Mouse (Mus musculus): ENCODE data around the gene Adgrl3.
"Not testable (repeated sequence)": the region's sequence is repeated elsewhere in the genome, so short reads cannot be mapped to it uniquely, and the experiment has no call there.

The Adgrl3 gene

DNA sequence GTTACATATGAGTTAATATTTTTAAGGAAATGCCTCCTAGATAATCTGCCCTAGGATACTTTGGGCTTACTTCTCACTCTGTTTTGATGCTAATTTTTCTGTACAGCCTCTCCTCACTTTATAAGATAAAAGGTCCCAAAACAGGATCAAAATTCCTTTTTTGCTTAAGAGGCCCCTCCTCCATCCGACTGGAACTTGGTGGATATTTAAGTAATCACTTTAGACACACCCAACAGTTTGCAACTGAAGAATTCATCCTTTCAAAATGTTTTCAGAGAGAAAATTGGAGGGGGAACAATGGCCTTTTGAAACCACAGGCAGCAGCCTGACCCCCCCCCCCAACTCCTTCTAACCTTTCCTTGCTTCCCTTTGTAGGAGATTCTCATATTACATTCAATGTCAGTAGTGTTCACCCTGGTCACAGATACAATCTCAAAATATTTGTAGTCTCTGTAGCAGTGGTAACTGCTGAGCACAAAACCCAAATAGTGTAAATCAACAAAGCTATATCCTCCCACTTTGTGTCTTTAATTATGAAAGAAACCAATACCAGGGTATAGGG lies 385.7 kb downstream of the Adgrl3 start:
- no peak for DNase-seq (ENCODE audit: low spot score)

DNA sequence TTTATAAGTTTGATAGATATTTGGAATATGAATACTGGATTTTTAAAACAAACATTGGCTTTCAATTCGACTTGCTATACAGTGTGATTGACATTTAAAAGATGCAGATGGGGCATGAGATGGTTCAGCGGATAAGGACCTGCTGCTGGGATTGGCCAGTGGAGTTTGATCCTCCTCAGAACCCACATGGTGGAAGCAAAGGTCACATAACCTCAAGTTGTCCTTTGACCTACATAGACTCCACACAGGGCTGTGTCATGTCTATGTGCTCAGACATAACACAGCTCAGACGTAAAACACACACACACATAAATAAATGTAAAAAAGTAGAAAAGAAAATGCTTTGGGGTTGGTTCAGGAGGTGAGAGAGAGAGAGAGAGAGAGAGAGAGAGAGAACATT lies 397.4 kb downstream of the Adgrl3 start:
- DNase-seq (ENCODE audit: low spot score) = no peak

DNA sequence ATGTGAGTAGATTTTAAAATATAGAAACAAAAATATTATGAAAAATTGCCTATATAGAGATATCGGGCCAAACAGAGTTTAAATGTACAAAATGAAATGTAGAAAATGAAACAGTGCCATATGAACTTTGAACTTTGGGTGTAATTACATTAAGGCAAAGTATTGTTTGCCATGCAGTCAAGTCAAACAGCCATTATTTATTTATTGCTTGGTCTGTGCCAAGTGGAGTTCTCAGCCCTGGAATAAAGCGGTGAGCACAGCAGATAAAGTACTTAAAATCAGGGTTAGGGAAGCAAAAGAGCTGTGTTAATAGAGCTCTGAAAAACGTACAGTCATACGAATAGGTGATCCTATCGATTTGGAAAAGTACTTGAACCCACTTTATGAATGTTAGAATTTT lies 407.5 kb downstream of the Adgrl3 start:
- peak; percentile 13 for DNase-seq (ENCODE audit: low spot score)

- no peak for DNase-seq (ENCODE audit: low spot score)
These were observed 416.4 kb downstream of the Adgrl3 start for GRCm38 (mm10) chr5:81436375-81436774.

GRCm38 (mm10) chr5:81442150-81442549 lies 422.2 kb downstream of the Adgrl3 start:
- no peak for DNase-seq (ENCODE audit: low spot score)

GRCm38 (mm10) chr5:81465971-81466370 lies 446.0 kb downstream of the Adgrl3 start:
- DNase-seq (ENCODE audit: low spot score) = no peak

GRCm38 (mm10) chr5:81474681-81475080 lies 454.7 kb downstream of the Adgrl3 start:
- no peak for DNase-seq (ENCODE audit: low spot score)

GRCm38 (mm10) chr5:81475406-81475805 lies 455.5 kb downstream of the Adgrl3 start:
- DNase-seq (ENCODE audit: low spot score) = no peak

GRCm38 (mm10) chr5:81475971-81476606 lies 456.2 kb downstream of the Adgrl3 start:
- DNase-seq (ENCODE audit: low spot score) = no peak

DNA sequence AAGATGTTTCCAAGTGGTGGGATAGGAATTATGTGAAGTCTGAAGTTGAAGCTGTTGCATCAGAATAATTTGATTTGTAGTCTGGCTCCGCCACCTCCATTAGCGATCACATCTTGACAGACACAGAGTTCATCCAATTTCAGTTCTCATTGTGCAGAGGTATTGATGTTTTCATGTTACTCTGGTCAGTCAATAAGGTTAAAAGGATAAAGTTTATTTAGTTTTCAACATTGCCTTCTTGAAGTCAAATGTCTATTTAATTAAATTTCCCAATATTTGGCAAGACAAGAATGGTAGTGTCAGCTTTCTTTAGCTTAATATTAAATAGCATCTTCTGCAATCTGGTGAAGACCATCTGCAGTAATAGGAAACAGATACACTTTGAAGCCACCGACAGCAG lies 461.0 kb downstream of the Adgrl3 start:
- DNase-seq (ENCODE audit: low spot score) = no peak

DNA sequence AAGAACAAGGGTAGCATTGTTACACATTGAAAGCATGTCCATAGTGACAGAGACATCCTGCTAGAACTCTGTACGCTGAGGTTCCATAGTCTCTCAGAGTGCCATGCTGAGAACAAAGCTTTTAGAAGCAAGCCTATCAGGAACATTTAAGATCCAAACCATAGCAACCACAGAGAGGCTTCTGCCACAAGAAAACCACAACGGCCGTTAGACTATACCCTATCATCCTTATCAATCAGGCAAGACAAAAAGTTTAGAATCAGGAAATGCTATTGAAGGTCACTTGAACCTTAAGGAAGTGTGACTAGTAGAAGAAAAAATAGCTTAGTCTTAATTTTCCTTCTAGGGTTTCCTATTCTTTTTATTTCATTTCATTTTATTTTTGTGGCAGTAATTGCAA lies 464.0 kb downstream of the Adgrl3 start:
- DNase-seq (ENCODE audit: low spot score) = no peak

DNA sequence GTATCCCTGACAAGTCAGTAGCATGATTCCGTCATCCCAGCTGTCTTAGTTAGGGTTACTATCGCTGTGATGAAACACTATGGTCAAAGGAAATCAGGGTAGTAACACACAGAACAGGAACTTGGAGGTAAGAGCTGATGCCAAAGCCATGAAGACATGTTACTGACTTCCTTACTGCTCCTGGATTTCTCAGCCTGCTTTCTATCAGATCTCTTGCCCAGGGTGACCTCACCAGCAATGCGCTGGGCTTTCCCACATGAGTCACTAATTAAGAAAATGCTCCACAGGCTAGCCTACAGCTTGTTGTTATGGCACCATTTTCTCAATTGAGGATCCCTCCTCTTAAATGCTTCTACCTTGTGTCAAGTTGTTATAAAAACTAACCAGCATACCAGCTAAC lies 481.1 kb downstream of the Adgrl3 start:
- no peak for DNase-seq (ENCODE audit: low spot score)

GRCm38 (mm10) chr5:81518720-81519496 lies 499.0 kb downstream of the Adgrl3 start:
- DNase-seq (ENCODE audit: low spot score) = peak; percentile 35

GRCm38 (mm10) chr5:81519497-81520382 lies 499.8 kb downstream of the Adgrl3 start:
- peak; percentile 74 for DNase-seq (ENCODE audit: low spot score)

- DNase-seq (ENCODE audit: low spot score) = no peak
These were observed 502.8 kb downstream of the Adgrl3 start for GRCm38 (mm10) chr5:81522760-81523159.

- no peak for DNase-seq (ENCODE audit: low spot score)
These were observed 504.6 kb downstream of the Adgrl3 start for GRCm38 (mm10) chr5:81524532-81524961.

GRCm38 (mm10) chr5:81525326-81525725 lies 505.4 kb downstream of the Adgrl3 start:
- DNase-seq (ENCODE audit: low spot score) = no peak

DNA sequence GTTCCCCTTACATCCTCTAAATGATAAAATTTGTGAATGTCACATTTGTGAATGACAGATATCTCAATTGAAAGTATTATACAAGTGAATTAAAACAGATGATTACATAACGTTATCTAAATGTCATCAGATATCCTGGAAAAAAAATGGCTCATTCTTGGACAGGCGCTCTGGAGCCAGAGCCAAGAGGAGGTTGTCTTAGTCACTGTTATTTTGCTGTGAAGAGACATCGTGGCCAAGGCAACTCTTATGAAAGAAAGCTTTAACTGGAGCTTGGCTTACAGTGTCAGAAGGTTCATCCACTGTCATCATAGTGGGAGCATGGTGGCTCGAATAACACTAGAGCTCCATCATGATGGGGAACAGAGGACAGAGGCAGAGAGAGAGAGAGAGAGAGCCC lies 511.7 kb downstream of the Adgrl3 start:
- no peak for DNase-seq (ENCODE audit: low spot score)

DNA sequence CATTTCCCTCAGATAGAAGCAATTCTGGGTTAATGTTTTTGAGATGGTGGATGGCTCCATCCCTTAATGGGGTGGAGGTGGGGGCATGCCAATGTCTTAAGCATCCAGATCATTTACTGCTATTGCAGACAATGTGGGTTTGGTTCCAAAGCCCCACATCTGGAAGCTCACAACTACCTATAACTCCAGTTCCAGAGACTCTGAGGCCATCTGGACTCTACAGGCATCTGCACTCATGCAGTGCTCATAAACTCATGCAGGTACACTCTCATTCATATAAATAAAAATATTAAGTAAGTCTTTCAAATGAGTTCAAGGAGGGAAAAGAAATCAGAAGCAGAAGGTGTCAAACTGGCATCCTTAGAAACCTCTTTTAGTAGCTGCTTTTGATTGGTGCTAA lies 530.3 kb downstream of the Adgrl3 start:
- no peak for DNase-seq (ENCODE audit: low spot score)

- not testable (repeated sequence) for DNase-seq (ENCODE audit: low spot score)
These were observed 535.2 kb downstream of the Adgrl3 start for GRCm38 (mm10) chr5:81555149-81555548.

DNA sequence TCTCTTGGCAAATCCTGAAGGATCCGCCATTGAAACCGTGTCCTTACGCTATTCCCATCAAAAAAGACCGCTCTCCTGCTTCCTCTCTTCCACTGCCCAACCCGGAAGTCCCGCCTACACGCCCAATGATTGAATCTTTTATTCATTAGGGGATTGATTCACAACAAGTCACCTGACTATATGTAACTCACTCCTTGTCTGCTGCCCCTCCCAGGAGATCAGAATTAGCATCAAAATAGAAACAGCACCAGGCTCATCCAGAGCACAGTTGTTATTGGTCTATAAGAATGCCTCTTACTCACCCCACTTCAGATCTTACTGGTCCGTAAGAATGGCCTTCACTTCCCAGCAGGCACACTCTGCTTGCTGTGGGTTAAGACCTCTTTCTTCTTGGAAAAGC lies 536.1 kb downstream of the Adgrl3 start:
- DNase-seq (ENCODE audit: low spot score) = no peak

DNA sequence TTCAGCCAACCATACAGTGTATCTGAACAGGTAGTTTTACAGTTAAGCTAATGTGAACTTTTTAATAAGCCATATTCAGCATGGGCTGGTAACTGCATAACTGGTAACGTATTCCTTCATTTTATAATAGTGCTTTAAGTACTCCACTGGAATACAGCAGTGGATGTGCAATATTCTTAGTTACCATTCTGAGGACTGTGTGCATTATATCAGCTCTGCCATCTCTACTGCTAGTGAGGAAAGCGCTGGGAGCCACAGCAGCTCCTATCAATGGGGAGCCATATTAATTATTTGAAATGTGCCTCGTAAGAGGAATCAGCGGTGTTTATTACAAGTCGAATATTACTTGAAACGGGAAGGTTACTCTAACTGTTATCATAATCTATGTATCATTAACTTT lies 539.0 kb downstream of the Adgrl3 start:
- no peak for DNase-seq (ENCODE audit: low spot score)

Data from retina, embryonic 14.5 days (tissue).